Mouse (Mus musculus) megakaryocyte progenitor cell, adult 5-6 weeks (primary cell): ENCODE data around the gene P2rx6. TPM values are rescaled to one million over a fixed set of nuclear protein-coding genes. Genes with fewer than 3 reads are reported as not detected.
A peak's percentile ranks its signal among the peaks of the same experiment; 100 is the strongest.
"Not testable (repeated sequence)": the region's sequence is repeated elsewhere in the genome, so short reads cannot be mapped to it uniquely, and the experiment has no call there.

Source experiments
- ATAC-seq: replicated peaks from 2 replicates; pipeline ENCODE4 v1.8.0; 2016; ENCODE audit warnings: mild to moderate bottlenecking, moderate TSS enrichment, inconsistent platforms; ENCODE audit not compliant: poor library complexity
- total RNA-seq, 2 experiments: library from RNA; stranded (forward) in 1 of 2; stranded (reverse) in 1 of 2; fragments of 157-497, 149-512 nt in 1 of 2; fragments of 200-1000 nt in 1 of 2; gene quantifications; 2 replicates each; pipeline versions ENCODE4 v1.2.3 to v1.2.4; 2015 to 2017

Gene P2rx6
- total RNA-seq, 2 experiments from 2014 or later: not detected

GRCm38 (mm10) chr16:17561128-17561750 is 446 bp upstream of the P2rx6 start, which contains the start of gene Lrrc74b:
Gene Lrrc74b, minus strand, starts transcription at chr16:17561247.
- ATAC-seq: peak; percentile 42

GRCm38 (mm10) chr16:17563580-17563979 is 1.9 kb downstream of the P2rx6 start:
- ATAC-seq: no peak

GRCm38 (mm10) chr16:17564221-17564620 is 2.5 kb downstream of the P2rx6 start:
- no peak for ATAC-seq

- ATAC-seq: no peak
These were observed 3.1 kb downstream of the P2rx6 start for GRCm38 (mm10) chr16:17564771-17565170.

- ATAC-seq: peak; percentile 32
These were observed 4.5 kb downstream of the P2rx6 start for GRCm38 (mm10) chr16:17566186-17566585.

GRCm38 (mm10) chr16:17575870-17576824 is 14.5 kb downstream of the P2rx6 start:
- ATAC-seq: peak; percentile 99

- ATAC-seq: no peak
These were observed 15.1 kb downstream of the P2rx6 start for GRCm38 (mm10) chr16:17576825-17577215.

GRCm38 (mm10) chr16:17583064-17583463 is 21.4 kb downstream of the P2rx6 start, which contains the start of gene Slc7a4:
Gene Slc7a4, minus strand, starts transcription at chr16:17583214.
- ATAC-seq: peak; percentile 85

- ATAC-seq: no peak
These were observed 22.9 kb downstream of the P2rx6 start for GRCm38 (mm10) chr16:17584555-17584954.

- no peak for ATAC-seq
These were observed 29.0 kb downstream of the P2rx6 start for GRCm38 (mm10) chr16:17590731-17591130.

GRCm38 (mm10) chr16:17600944-17601562 is 39.4 kb downstream of the P2rx6 start:
- ATAC-seq: peak; percentile 77

- ATAC-seq: no peak
These were observed 43.3 kb downstream of the P2rx6 start for GRCm38 (mm10) chr16:17604941-17605340.

GRCm38 (mm10) chr16:17605684-17606083 is 44.0 kb downstream of the P2rx6 start:
- no peak for ATAC-seq

GRCm38 (mm10) chr16:17611383-17611782 is 49.7 kb downstream of the P2rx6 start:
- no peak for ATAC-seq

GRCm38 (mm10) chr16:17614740-17615139 is 53.1 kb downstream of the P2rx6 start:
- ATAC-seq: not testable (repeated sequence)

GRCm38 (mm10) chr16:17616212-17616611 is 54.5 kb downstream of the P2rx6 start:
- ATAC-seq: no peak

GRCm38 (mm10) chr16:17617922-17618565 is 56.4 kb downstream of the P2rx6 start:
- ATAC-seq: peak; percentile 94

GRCm38 (mm10) chr16:17619198-17620105 is 57.8 kb downstream of the P2rx6 start, which contains the start of gene Smpd4:
Gene Smpd4, plus strand, starts transcription at chr16:17619354.
- ATAC-seq: peak; percentile 84

GRCm38 (mm10) chr16:17621936-17622335 is 60.3 kb downstream of the P2rx6 start:
- no peak for ATAC-seq
